Mouse (Mus musculus): Measurements from ENCODE around the gene Rgl1. TPM values are rescaled to one million over a fixed set of nuclear protein-coding genes. Genes with fewer than 3 reads are reported as not detected.
"Not testable (repeated sequence)": the region's sequence is repeated elsewhere in the genome, so short reads cannot be mapped to it uniquely, and the experiment has no call there.

The Rgl1 gene
- total RNA-seq, 2 experiments from 2014 or later, result 116 to 122 TPM

DNA sequence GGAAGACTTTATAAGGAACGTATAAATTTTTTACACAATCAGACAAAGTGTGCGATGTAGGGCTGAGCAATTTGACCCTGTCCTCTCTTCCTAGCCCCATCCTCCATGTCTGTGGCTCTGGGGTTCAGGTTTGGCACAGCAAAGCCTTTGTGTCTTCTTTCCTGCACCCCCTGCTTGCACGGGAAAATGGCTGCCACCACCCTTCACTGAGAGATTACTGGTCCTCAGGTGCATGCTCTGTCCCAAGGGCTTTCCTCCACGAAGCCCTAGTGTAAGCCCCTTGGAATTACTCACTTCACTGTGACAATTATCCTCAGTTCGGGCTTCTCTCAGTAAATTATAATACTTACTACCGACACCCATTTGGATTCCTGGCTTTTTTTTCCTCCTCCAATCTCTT, 109.5 kb downstream of the Rgl1 start:
- DNase-seq, result no peak

DNA sequence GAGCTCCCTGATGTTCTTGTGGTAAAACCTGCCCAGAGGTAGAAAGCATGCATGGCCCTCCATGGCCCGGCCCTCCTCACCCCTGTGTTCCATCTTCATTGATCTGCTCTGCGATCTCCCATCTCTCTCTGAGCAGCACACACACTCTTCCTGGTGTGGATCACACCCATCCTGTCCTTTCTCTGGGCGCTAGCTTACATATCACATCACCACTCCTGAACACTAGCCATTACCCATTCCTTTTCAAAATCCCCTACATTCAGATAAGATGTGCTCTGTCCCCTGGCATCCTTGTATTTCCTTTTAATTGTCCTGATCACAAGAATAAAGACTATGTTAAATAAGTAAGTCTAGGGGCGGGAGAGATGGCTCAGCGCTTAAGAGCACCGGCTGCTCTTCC, 111.3 kb downstream of the Rgl1 start:
- no peak for DNase-seq

DNA sequence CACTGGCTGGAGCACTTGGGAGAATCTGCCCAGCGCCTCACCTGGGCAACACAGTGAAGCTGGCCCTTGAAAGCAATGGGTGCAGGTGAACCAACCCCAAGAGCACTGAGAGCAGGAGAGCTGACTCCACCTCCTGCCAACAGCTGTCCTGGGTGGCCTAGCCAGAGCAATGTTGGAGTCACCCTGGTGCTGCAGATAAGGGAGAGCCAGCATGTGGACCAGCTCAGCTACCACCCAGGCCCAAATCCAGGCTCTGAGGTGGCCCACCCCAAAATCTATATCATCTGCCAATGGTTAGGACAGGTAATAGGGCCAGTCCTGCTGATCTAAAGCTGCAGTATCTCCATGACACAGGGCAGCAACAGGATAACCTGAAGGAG, 114.7 kb downstream of the Rgl1 start:
- no peak for DNase-seq

DNA sequence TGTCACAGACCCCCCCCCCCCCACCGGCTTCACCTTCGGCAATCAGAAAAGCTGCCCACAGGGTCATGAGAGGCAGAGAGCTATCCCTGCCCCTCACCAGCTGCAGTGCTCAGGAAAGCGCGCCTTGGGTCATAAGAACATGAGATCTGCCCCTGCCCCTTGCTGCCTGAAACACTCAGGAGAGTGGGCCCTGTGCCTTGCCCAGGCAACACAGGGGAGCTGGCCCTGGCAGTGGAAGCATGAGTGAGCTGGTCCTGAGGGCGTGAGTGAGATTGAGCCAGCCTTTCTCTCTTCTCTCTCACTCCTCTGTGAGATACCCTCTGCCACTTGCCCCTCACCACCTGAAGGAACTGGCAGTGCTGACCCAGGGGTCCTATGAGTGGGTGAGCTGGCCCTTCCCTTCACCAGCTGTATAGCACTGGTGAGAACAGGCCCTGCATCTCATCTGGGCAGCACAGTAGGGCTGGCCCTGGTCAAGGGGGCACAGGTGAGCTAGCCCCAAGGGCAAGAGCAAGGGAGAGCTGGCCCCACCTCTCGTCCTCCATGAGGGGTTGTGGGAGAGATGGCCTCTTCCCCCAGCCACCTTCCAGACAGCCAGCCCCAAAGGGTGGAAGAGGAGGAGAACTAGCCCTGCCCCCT, 115.2 kb downstream of the Rgl1 start:
- no peak for DNase-seq

DNA sequence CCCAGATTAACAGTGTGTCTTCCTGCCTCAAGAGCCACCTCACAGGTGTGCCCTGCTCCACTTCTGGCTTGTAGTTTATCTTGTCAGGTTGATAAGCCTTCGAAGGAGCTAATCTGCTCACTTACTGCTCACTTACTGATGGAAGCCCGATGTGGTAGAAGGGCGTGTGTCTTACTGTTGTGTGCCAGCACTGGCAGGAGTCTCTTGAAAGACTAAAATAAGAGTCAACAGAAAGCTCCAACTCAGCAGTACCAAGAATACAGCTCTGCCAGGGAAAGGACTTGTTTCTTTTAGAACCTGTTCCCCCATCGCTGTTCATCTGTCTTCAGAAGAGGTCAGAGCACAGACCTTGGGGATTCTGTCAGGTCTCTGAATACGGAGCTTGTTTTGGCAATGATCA, 118.1 kb downstream of the Rgl1 start:
- no peak for DNase-seq

DNA sequence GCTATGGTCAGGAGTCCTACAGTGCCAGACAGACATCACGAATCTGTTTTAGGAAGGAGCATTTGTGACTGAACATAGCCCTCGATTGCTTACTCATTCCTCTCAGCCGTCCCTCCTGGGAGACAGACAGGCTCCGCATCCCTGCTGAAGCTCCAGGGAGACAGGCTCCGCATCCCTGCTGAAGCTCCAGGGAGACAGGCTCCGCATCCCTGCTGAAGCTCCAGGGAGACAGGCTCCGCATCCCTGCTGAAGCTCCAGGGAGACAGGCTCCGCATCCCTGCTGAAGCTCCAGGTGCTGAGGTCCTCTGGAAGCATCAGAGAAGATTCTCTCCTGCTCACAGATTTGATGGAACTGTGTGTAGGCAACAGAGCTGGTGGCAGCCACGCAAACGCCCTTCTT, 123.9 kb downstream of the Rgl1 start:
- not testable (repeated sequence) for DNase-seq

DNA sequence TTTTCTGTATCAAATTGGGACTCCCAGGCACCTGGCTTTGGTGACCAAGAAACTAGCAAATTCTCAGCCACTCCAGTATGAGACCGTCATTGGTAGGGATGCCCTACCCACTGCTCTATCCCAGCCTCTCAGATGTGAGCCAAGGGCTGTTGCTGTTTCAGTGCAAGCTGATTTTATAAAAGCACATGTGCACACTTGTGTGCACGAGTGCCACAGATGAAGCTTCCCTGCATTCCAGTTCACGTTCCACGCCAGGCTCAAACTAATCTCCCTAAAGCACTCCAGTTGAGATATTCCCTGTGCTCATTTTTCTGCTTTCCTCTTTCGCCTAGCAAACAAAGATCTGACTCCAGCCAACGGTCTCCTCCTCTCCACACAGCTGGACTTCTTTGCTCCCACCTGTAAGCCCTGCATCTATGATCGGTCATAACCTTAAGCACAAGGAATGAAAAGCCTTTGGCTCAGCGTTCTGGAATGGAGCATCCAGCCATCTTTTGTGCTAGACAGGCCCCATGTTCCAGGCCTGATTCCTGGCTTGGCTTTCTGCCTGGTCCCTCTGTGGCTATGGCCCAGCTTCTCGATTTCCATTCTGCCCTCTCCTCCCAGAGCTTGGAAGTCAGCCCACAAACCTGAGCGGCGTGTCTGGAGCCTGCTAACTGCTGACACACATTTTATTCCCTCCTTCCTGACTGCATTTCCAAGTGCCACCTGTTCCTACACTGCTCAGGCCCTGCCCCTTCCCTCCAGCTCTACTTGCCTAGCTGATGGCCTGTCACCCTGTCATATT, 125.8 kb downstream of the Rgl1 start:
- peak; percentile 64 to 72 for DNase-seq

DNA sequence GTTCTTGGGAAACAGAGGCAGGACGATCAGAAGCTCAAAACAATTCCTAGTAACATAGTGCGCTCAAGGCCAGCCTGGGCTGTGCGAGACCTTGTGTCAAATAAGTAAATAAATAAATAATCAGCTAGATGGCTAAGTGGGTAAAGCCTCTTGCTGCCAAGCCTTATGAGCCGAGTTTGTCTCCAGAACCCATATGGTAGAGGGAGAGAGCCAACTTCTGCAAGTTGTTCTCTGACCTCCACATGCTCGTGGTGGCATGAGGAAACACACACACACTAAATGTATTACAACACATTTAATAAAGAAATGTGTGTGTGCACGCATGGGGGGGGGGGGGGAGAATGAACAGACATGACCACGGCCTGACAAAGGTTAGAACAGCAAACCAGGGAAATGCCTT, 126.8 kb downstream of the Rgl1 start:
- DNase-seq, result no peak

DNA sequence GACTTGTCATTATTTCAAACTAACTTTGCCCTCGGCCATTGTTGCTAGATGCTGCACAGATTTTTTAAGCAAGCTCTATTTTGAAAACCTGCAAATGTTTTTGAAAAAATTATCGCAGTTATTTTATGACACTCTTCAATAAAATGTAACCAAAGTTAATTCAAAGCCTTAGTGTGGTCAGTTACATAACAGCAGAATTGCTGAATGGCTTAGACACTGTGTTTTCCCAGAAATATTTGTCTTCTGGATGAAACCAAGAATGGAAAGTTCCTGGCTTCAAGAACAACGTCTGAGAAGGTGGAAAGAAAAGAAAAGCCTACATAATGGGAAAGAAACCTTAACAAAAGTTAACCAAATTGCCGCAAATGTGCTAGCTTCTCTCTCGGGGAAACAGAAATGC, 131.5 kb downstream of the Rgl1 start:
- no peak for DNase-seq

DNA sequence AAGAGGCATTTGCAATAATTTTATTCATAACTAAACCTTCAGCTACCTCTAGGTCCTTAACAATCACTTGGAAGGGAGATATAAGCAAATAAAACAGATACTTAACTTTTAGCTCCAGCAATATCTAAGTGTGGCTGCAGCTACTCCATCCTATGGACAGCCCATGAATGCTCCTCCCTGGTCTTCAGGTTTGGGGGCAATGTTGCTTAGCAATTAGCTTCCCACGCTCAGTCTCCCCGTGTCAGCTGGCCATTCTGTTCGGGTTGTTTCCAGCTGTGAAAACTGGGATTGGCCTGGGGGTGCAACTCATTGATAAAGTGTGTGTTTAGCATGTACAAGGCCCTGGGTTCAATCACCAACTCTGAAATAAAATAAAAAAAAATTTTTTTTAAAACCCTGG, 136.4 kb downstream of the Rgl1 start:
- no peak for DNase-seq

DNA sequence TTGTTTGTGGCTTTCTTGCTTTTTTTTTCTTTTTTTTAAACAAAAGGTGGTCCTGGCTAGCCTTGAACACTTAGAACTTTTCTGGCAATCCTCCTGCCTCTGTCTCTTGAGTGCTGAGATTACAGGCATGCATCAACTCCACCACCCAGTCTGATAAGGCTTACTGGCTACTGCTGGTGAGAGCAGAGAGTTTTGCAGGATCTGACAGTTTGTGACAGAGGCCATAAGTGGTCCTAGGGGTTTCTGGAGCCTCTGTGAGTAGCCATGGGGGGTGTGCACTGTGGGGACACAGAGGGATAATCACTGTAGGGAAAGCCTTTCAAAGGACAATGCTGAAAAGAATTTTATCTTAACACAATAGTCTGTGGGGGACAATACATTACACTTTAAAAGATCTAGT, 140.5 kb downstream of the Rgl1 start:
- DNase-seq, result no peak

DNA sequence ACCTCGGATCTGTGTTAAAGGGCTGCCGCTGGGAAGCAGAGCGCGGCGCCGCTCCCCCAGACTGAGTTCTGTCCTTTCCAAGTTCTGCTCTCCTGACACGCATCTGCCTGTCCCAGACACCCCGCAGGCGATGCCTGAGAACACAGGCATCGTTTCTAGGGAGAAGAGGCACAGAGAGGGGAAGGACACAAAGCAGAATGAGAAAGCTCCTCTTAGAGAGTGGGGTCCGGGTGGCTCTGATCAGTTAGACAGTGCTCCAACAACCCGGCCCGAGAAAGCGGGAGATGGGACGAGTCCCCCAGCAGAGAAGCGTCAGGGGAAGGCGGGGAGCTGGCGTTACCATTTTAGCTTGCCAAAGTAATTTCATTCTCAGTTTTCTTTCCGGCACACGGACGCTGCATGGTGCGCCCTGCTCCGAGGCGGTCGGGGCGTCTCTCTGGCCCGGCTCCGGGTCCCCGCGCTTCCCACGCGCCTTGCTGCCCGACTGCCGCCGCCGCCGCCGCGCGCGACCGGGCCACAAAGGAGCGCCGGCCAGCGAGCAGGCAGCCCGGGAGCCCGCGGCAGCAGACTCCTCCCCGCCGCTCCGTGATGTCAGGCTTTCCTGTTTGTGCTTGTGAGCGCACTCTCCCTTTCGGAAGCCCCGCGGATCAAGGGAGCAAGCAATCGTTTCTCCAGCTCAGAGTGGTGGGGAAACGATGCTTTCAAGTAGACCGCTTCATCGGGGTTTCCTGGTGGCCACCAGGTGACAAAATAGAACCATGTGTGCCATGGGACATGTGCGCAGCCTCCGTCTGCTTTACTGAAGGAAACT, 141.3 kb downstream of the Rgl1 start:
- DNase-seq, result peak; percentile 51 to 62

DNA sequence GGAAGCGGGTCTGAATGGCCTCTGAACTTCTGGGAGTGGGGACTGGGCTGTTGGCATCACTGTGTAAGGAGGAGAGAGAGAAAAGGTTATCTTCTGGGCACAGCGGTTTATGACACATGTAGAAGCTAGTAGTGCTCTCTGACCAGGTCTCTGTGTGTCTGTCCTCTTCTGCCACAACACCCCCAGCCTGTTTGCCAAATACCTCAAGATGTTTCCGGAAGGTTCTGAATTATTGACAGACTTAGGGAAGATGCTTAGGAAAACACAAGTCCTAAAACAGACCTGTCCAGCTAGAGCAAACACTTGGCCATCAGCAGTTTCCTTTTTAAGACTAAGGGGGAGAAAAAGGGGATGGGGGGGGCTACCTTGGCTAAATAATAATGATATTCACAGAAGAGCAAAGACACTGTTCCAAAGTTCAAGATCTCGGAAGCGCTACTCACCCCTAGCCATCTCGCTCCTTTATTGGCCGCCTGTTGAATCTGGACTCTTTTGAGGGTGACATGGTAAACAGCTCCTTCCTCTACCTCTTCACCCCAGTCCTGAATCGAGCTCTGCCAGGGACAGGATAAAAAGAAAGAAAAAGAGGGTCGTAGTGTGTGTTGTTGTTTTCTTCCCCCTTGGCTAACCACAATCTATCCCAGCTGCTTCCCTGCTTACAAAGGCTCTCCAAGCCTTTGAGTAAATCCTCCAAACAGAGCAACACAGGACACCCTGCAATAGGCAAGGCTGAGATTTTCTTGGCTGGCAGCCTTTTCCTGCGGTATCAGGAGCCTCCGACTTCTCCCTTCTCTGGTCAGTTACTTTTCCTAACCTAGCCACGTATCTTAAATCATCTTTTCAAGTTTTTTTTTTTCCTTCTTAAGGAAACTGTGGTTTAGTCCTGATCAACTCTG, 142.5 kb downstream of the Rgl1 start:
- DNase-seq, result no peak

DNA sequence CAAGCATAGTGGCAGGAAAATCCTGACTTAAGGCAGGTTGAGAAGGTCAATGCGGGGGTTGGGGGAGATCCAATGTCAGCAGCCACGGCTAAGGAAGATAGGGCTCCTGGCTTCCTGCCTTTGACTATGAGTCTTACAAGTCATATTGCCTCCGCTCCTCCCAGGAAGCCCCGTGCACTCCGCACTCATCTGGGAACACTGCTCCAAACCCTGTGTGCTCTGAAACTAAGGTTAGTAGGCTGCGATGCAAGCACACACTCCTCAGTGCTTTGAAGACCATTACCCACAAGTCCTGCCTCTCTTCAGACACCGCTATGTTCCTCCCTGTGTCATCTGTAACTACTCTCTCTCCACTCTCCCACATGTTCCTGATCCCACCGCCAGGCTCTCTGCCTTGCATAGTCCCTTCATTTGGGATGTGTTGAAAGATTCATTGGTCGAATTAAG, 143.4 kb downstream of the Rgl1 start:
- no peak for DNase-seq

DNA sequence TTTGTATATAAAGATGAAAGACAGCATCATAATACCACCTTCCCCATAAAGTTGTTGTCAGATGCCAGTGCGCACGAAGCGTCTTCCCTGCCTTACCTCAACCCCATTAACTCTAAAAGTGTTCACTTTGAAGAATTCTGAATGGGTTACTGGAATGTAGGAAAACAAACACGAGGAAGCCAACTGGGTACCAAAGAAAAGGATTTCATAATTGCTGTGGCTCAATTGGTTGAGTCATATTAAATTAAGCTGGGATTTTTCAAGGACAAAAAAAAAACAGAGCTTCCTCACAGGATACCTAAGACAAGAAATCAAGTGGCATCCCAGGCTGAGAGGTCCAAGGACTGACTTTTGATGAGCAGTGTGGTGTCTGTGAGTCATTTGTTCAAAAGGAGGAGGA, 144.5 kb downstream of the Rgl1 start:
- no peak for DNase-seq

DNA sequence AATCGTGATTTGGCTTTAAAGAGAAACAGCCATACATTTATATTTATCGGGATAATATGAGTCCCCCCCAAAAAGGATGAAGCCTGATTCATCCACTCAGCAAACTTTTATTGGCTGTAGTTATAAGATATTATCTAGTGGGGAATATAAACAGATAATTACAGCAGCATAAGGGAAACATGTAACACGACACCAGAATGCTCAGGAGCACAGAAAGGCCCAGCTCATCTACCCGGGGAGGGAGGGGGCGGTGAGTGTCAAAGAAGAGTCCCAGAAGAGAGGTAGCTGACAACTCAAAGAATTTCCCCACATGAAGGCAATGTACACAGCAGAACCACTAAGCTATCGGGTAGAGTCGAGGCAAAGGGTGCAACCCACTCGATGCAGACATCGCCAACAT, 146.8 kb downstream of the Rgl1 start:
- no peak for DNase-seq

DNA sequence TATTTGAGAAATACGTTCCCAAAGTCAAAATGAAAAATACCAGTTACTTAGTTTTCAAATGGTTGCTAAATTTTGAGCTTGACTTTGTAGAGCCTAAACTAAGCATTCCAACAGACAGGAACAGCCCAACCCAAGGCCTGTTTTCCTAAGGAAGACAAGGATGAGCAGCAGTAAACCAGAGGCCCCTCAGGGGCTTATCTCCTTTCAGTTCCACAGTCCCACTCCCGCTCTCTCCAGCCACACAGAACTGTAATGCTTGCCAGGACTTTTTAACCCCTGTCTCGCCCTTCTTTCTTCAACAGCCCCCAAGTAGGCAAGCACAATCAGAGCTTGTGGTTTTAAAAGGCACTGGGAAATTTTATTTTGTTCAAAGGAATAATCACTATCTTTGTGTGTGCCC, 147.3 kb downstream of the Rgl1 start:
- no peak for DNase-seq

DNA sequence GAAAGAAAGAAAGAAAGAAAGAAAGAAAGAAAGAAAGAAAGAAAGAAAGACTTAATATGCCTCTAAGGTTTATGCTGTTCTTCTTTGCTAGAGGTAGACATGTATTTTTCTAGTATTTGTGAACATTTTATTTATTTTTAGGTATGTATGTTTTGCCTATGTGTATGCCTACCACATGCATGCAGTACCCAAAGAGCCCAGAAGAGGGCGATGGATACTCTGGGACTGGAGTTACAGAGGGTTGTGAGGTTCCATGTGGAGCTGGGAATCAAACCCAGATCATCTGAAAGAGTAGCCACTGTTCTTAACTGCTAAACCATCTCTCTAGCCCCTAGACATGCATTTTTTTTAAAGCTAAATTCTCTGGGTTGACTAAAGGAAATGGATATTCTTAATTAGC, 147.8 kb downstream of the Rgl1 start:
- DNase-seq, result no peak

DNA sequence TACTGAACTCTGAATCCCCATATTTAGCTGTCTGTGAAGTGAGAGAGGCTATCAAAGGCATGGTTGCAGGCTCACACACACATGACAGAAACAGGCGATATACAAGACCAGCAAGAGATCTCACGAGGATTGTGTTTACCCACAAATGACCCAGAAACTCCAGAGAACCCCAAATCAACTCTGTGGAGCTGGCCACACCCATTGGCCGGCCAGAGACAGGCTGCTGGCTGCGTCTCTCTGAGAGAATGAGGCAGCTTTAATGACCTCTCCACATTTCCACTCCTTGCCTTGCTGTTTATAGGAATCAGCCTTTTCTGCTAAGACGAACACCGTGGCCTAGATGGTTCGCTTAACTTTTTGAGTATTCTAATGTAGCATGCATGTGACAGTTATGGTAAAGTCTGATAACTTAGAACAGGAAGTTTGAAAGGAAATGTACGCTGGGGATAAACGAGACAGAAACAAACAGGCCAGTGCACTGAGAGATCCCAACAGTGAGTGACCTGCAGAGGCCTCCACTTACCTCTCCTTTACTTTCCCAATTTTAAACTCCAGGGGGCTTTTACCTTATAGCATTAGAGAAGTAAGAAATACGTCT, 148.3 kb downstream of the Rgl1 start:
- no peak for DNase-seq

DNA sequence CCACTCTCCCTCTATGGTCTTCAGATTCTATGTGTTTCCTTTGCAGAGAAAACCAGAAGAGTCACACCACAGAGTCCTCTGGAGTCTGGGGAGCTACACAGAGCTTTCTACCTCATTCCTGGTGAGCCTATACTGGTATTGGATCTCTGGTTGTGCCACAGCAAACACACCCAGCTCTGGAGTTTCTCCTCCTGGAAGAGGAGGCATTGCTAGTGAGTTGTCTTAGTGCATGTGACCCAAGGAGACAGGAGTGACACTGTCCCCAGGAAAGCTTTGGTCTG, 149.4 kb downstream of the Rgl1 start:
- DNase-seq, result no peak

DNA sequence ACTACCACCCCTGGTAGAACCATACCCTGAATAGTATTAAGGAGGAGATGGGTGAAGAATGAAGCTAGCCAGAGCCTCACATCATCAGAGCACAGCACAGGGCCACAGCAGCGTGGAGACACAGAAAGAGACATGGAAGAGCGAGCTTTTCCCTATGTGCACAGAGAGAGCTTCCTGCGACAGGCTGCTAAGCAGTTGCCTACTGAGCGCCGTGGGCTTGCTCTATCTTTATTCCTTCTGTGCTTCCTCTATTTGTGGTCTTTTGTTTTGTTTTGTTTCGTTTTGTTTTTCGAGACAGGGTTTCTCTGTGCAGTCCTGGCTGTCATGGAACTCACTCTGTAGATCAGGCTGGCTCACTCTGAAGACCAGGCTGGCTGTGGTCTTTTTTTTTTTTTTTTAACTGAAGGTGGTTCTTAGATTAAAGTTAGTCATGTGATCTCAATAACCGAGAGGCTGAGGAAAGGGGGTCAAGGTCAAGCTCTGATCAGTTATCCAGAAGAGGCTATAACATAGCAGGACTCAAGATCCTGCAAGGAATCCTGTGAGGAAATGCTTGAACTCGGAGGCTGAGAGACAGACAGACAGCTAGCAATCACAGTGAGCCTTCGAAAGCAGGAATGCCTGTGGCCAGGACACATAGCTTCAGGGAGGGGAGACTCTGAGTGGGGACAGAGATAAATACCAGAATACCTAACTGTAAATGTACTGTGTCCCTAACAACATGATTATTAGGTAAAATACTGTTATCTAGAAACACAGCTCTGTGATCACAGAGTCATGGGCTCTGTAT, 150.0 kb downstream of the Rgl1 start:
- DNase-seq, result no peak
